Mouse (Mus musculus) heart, embryonic 12.5 days (tissue): Measurements from ENCODE around the gene Pank4. TPM values are rescaled to one million over a fixed set of nuclear protein-coding genes. Genes with fewer than 3 reads are reported as not detected.
A peak's percentile ranks its signal among the peaks of the same experiment; 100 is the strongest.

Source experiments
- ATAC-seq: fragments of 200-750 bp; cut with Nextera tagmentation; 2 replicates; pipeline ENCODE4 v1.8.0; 2017; ENCODE audit warnings: moderate TSS enrichment, moderate library complexity; ENCODE audit not compliant: insufficient number of reproducible peaks, low FRiP score
- H3K27ac ChIP-seq: fragments of 300-500 bp; sonication (generic); 2 replicates; pipeline ENCODE4 v1.5.1; 2016; ENCODE audit warnings: mild to moderate bottlenecking, moderate library complexity; ENCODE audit not compliant: poor library complexity, severe bottlenecking
- H3K27me3 ChIP-seq: fragments of 300-500 bp; sonication (generic); replicated peaks from 2 replicates; pipeline ENCODE4 v1.6.1; 2016; ENCODE audit warnings: mild to moderate bottlenecking, moderate library complexity
- H3K36me3 ChIP-seq: fragments of 300-500 bp; sonication (generic); 2 replicates; pipeline ENCODE4 v1.6.1; 2016; ENCODE audit warnings: mild to moderate bottlenecking, moderate library complexity
- H3K4me1 ChIP-seq: fragments of 300-500 bp; sonication (generic); replicated peaks from 2 replicates; pipeline ENCODE4 v1.6.1; 2016; ENCODE audit warnings: mild to moderate bottlenecking
- H3K4me2 ChIP-seq: fragments of 300-500 bp; sonication (generic); 2 replicates; pipeline ENCODE4 v1.6.1; 2016; ENCODE audit warnings: mild to moderate bottlenecking, moderate library complexity
- H3K4me3 ChIP-seq: fragments of 300-500 bp; sonication (generic); 2 replicates; pipeline ENCODE4 v1.5.1; 2016; ENCODE audit warnings: mild to moderate bottlenecking
- H3K9ac ChIP-seq: fragments of 300-500 bp; sonication (generic); 2 replicates; pipeline ENCODE4 v1.6.1; 2016; ENCODE audit warnings: mild to moderate bottlenecking, moderate library complexity
- H3K9me3 ChIP-seq: fragments of 300-500 bp; sonication (generic); replicated peaks from 2 replicates; pipeline ENCODE4 v1.6.1; 2016; ENCODE audit warnings: mild to moderate bottlenecking, moderate library complexity
- WGBS: fragments of 180-500 bp; shearing (Covaris S2); methylation state at CpG from one replicate; pipeline ENCODE4 v1.1.7; 2016; 5-methylcytosine and 5-hydroxymethylcytosine counted together
- polyA plus RNA-seq: library from polyadenylated mRNA; unstranded; fragments of >200 nt; fragmentation: Nextera tagmentation; extraction: Ambion mirVana; gene quantifications from 2 replicates; pipeline ENCODE4 v1.2.1, GENCODE M21; 2016

The Pank4 gene
- polyA plus RNA-seq, 1 experiment from 2014 or later = 45.7 TPM

DNA sequence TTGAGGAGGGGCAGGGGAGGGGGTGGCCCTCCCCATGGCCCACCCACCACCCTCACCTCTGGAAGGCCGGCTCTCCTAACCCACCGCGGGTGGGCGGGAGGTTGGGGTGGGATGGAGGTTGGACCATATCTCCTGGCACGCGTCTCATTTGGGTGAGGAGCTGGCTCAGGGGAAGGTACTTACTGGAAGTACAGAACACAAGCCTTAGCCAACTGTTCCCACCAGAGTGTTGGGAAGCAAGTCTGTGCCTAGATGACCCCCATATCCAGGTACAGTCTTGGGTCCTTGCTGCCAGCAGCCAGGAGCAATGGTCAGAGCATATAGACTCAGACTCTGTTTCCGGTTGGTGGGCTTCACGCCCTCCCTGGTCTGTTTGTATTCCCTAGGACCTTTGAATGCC is 5.3 kb upstream of the Pank4 start:
- no peak overlapping the region for H3K27ac ChIP-seq
- H3K4me2 ChIP-seq = peak overlapping the region; percentile 52
- no peak for ATAC-seq
- WGBS = 11% methylated on average over 8 of the region's 8 CpGs
- no peaks in the 10 kb centered on the region for H3K9me3 ChIP-seq
- H3K4me3 ChIP-seq = no peak overlapping the region
- peaks cover 37% of the 10 kb centered on the region for H3K4me1 ChIP-seq
- peaks cover 96% of the 10 kb centered on the region for H3K27me3 ChIP-seq
- no peaks in the 10 kb centered on the region for H3K36me3 ChIP-seq
- H3K9ac ChIP-seq = no peak overlapping the region

DNA sequence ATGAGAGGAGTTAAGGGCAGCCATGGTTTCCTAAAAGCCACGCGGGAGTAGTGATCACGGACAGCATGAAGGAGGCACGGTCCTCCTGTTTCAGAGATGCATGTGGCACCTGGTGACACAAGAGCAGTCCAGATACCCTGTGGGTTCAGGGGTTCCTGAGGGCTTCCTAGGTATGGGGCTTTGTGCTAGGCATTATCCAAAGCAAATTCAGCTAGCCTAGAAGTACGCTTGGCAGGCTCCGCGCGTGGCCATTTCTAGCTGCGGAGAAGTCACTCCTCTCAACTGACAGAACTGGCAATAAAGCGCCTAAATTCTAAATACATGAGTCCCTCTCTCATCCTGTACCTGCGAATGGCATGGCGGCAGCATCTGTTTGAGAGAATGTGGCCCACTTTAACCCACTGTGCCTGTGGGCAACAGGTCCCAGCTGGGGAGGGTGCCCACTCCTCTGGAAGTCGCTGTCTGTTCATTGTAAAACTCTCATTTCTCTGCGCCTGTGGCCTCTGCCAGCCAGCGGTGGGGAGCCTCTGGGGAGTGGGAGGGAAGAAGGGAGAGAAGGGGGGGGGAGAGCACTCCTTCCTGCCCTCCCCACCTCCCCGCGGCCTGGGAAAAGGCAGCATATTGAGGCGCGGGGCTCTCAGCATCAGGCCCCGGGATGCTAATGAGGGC is 3.8 kb upstream of the Pank4 start:
- Histone ChIP-seq H3K27me3 (peaks cover 81% of the 10 kb centered on the region), H3K4me1 (peaks cover 42% of the 10 kb centered on the region), H3K9ac (peak overlapping the region; percentile 58), H3K27ac (no peak overlapping the region), H3K9me3 (no peaks in the 10 kb centered on the region), H3K4me2 (peak overlapping the region; percentile 72), H3K36me3 (no peaks in the 10 kb centered on the region), H3K4me3 (peak overlapping the region; percentile 48)
- ATAC-seq = no peak
- 21% methylated on average over 20 of the region's 20 CpGs for WGBS

DNA sequence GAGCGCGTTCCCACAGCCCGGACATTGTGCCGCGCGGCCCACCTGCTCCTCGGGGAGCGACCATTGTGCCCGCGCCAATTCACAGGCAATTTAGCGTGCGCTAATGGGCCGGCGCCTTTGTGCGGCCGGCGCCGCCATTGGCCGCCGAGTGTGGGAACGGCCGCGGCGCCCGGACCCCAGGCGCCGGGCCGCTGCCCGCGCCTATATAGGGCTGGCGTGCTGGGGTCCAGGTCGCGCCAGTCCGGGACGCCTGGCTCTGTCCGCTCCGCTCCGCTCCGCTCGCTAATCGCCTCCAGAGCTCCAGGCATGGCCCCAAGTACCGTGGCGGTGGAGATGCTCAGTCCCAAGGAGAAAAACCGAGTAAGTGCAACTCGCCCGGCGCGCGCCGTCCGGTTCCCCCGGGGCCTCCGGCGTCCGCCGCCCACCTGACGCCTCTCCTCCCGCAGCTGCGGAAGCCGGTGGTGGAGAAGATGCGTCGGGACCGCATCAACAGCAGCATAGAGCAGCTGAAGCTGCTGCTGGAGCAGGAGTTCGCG is 3.2 kb upstream of the Pank4 start, which contains the start of gene Hes5:
Gene Hes5 (plus strand): TSS at position 234 of the 536 bp plus-strand sequence.
- no peak for ATAC-seq
- Histone ChIP-seq H3K36me3 (no peaks in the 10 kb centered on the region), H3K4me1 (peaks cover 48% of the 10 kb centered on the region), H3K27me3 (peaks cover 75% of the 10 kb centered on the region), H3K4me3 (peak within 1 kb of the TSS; percentile 48), H3K27ac (no peak within 1 kb of the TSS), H3K9me3 (no peaks in the 10 kb centered on the region), H3K4me2 (peak within 1 kb of the TSS; percentile 72), H3K9ac (peak within 1 kb of the TSS; percentile 58)
- under 1% methylated on average over 61 of the region's 65 CpGs for WGBS

DNA sequence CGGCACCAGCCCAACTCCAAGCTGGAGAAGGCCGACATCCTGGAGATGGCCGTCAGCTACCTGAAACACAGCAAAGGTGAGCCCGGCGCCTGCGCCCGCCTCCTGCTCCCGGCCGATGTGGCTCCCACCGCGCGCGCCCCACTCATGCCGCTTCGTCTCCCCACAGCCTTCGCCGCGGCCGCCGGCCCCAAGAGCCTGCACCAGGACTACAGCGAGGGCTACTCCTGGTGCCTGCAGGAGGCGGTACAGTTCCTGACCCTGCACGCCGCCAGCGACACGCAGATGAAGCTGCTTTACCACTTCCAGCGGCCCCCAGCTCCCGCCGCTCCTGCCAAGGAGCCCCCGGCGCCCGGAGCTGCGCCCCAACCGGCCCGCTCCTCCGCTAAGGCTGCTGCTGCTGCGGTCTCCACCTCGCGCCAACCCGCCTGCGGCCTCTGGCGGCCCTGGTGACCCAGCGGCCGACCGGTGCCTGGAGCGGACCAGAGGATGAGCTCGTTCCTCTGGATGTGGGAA is 2.6 kb upstream of the Pank4 start:
- under 1% methylated on average over 47 of the region's 47 CpGs for WGBS
- Histone ChIP-seq H3K9ac (peak overlapping the region; percentile 58), H3K27me3 (peaks cover 70% of the 10 kb centered on the region), H3K4me3 (peak overlapping the region; percentile 48), H3K36me3 (peaks cover 4% of the 10 kb centered on the region; the same call in 1 of the 2 replicates), H3K9me3 (no peaks in the 10 kb centered on the region), H3K4me1 (peaks cover 53% of the 10 kb centered on the region), H3K4me2 (peak overlapping the region; percentile 72), H3K27ac (no peak overlapping the region)
- no peak for ATAC-seq

DNA sequence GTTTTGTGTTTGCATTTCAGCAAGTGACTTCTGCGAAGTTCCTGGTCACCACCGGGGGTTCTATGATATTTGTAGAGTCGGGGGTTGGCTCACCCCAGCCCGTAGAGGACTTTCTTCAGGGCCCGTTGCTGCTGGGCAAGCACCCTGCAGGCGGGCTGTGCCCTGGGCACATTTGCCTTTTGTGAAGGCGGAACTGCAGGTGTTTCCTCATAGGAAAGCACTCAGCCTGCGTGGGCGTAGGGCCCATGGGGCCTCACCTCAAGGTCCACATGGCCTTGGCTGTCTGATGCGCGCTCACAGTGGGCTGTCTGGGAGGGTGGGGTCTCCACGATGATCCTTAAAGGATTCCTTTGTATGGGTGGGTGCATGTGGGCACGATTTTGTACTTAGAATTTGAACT is 2.0 kb upstream of the Pank4 start:
- ATAC-seq = no peak
- H3K36me3 ChIP-seq = peaks cover 5% of the 10 kb centered on the region; the same call in 1 of the 2 replicates
- H3K27ac ChIP-seq = no peak overlapping the region
- WGBS = 26% methylated on average over 13 of the region's 13 CpGs
- peaks cover 65% of the 10 kb centered on the region for H3K27me3 ChIP-seq
- H3K4me2 ChIP-seq = peak overlapping the region; percentile 72; the same call in 1 of the 2 replicates
- no peaks in the 10 kb centered on the region for H3K9me3 ChIP-seq
- H3K9ac ChIP-seq = no peak overlapping the region
- peaks cover 59% of the 10 kb centered on the region for H3K4me1 ChIP-seq
- no peak overlapping the region for H3K4me3 ChIP-seq

DNA sequence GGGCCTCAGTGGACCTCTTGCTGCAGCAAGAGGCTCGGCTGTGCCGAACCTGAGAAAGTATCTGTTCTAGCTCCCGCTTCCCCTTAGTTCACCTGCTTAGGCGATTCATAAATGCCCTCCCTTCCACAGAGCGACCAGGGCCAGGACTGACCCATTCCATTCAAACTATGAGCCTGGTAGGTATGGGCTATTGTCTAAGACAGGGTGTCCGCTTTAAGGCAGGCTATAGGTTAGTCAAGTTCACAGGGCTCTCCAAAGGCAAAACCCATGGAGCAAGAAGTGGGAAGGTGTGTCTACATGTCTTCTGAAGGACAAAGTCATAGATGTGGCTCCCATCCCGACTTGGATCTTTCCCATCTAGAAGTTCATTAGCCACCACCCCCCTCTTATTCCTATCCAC is 1.2 kb upstream of the Pank4 start:
- Histone ChIP-seq H3K9ac (no peak overlapping the region), H3K4me3 (no peak overlapping the region), H3K4me1 (peaks cover 63% of the 10 kb centered on the region), H3K36me3 (peaks cover 5% of the 10 kb centered on the region; the same call in 1 of the 2 replicates), H3K9me3 (no peaks in the 10 kb centered on the region), H3K27ac (no peak overlapping the region), H3K4me2 (no peak overlapping the region), H3K27me3 (peaks cover 57% of the 10 kb centered on the region)
- no peak for ATAC-seq
- WGBS = 70% methylated on average over 7 of the region's 7 CpGs

DNA sequence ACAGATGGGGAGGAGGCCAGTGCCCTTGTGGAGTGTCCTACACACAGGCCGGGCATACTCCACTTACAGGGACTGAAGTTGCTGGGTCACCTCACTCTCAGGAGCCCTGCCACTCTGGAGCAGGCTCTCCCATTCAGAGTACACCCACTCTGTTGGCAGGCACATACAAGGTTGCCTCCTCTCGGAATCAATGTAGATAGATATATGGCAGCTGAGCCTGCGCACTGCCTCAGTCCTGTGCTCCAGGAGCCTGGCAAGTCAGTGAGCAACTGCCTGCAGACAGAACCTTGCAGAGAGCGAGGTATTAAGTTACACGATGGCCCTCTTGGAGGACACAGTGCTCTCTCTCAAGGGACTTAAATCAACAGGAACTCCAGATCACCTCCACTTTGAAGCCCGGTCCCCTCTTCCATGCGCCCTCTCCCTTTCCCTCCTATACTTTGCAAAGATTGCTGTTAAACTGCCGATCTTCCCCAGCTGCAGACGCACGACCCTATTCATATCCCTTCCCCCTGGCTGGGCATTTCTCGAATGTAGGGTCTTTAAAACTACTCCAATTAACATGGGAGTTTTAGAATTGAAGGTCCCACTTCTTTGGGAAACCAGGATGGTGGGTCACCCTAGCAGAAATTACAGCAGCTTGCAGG is 610 bp upstream of the Pank4 start:
- 30% methylated on average over 11 of the region's 11 CpGs for WGBS
- ATAC-seq = no peak
- no peaks in the 10 kb centered on the region for H3K9me3 ChIP-seq
- H3K4me1 ChIP-seq = peaks cover 64% of the 10 kb centered on the region
- peaks cover 52% of the 10 kb centered on the region for H3K27me3 ChIP-seq
- peaks cover 5% of the 10 kb centered on the region; the same call in 1 of the 2 replicates for H3K36me3 ChIP-seq
- no peak overlapping the region; the same call in 1 of the 2 replicates for H3K9ac ChIP-seq
- peak overlapping the region; percentile 56 for H3K4me2 ChIP-seq
- peak overlapping the region; percentile 91 for H3K4me3 ChIP-seq
- H3K27ac ChIP-seq = no peak overlapping the region

DNA sequence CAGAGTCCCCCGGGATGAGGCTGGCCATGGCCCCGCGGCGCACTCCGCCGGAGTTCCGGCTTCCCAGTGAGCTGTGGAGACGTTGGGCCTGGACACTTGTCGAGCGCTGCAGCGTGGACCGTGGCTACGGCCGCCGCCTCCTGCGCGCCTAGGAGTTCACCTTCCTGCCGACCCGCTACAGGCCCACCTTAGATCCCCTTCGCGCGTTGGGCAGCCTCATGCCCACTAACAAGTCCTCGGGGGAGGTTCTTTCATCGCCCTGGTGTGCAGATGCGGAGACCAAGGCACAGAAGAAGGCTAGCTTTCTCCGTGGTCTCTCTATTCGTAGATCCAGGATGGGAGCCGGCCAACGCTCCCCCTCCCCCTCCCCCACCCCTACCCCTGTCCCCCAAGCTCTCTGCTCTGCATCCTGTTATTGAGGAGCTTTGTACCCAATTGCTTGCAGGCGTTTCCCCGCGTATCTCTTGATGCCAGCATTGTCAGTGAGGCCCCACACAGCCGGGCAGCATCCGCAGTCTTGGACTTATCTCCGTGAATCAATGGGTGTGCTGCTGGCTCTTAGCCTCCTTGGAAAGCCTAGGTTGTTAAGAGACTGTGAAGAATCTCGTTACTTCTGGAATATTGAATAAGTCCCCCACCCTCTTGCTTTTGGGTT is 785 bp downstream of the Pank4 start:
- Histone ChIP-seq H3K27me3 (peaks cover 38% of the 10 kb centered on the region), H3K9ac (peak overlapping the region; percentile 92), H3K4me1 (peaks cover 64% of the 10 kb centered on the region), H3K4me3 (peak overlapping the region; percentile 91), H3K9me3 (no peaks in the 10 kb centered on the region), H3K36me3 (peaks cover 14% of the 10 kb centered on the region), H3K4me2 (peak overlapping the region; percentile 81), H3K27ac (peak overlapping the region; percentile 84)
- WGBS = under 1% methylated on average over 36 of the region's 36 CpGs
- no peak; the same call in 1 of the 2 replicates for ATAC-seq

DNA sequence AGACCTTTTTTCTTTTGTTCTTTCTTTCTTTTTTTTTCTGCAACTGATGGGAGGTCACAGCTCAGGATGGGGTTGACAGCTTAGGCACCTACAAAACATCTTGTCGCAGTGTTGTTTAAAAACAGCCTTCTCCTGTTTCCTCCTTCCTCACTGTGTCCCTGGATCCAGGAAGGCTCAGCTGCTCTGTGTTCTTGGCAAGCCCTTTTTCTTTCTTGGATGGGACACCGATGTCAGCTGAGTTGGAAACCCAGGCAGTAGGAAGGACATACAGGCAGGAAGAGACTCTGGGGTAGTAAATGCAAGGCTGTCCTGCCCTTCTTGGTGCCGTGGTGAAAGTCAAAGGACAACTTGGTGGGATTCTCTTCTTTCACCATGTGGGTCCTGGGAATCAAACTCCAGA is 1.9 kb downstream of the Pank4 start:
- peak overlapping the region; percentile 56; the same call in 1 of the 2 replicates for H3K9ac ChIP-seq
- no peak for ATAC-seq
- H3K27me3 ChIP-seq = peaks cover 27% of the 10 kb centered on the region
- H3K36me3 ChIP-seq = peaks cover 26% of the 10 kb centered on the region
- no peaks in the 10 kb centered on the region for H3K9me3 ChIP-seq
- no peak overlapping the region for H3K4me3 ChIP-seq
- WGBS = 82% methylated on average over 3 of the region's 3 CpGs
- peaks cover 52% of the 10 kb centered on the region for H3K4me1 ChIP-seq
- peak overlapping the region; percentile 81; the same call in 1 of the 2 replicates for H3K4me2 ChIP-seq
- peak overlapping the region; percentile 56; the same call in 1 of the 2 replicates for H3K27ac ChIP-seq

DNA sequence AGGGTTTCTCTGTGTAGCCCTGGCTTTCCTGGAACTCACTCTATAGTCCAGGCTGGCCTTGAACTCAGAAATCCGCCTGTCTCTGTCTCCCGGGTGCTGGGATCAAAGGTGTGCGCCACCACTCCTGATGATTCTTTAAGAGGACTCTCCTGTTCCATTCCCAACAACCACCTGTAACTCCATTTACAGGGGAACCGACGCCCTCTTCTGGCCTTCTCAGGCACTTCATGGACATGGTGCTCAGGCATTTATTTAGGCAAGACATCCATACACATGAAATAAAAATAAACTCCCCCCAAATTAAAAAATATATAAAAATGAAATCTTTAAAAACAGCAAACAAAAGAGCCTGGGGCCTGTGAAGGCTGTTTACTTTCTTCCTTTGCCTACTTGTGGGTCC is 3.2 kb downstream of the Pank4 start:
- H3K4me3 ChIP-seq = no peak overlapping the region
- no peak overlapping the region for H3K9ac ChIP-seq
- 67% methylated on average over 5 of the region's 5 CpGs for WGBS
- no peaks in the 10 kb centered on the region for H3K9me3 ChIP-seq
- no peak overlapping the region for H3K4me2 ChIP-seq
- H3K27ac ChIP-seq = no peak overlapping the region
- peaks cover 39% of the 10 kb centered on the region for H3K36me3 ChIP-seq
- no peak for ATAC-seq
- H3K27me3 ChIP-seq = peaks cover 13% of the 10 kb centered on the region
- H3K4me1 ChIP-seq = peaks cover 44% of the 10 kb centered on the region

DNA sequence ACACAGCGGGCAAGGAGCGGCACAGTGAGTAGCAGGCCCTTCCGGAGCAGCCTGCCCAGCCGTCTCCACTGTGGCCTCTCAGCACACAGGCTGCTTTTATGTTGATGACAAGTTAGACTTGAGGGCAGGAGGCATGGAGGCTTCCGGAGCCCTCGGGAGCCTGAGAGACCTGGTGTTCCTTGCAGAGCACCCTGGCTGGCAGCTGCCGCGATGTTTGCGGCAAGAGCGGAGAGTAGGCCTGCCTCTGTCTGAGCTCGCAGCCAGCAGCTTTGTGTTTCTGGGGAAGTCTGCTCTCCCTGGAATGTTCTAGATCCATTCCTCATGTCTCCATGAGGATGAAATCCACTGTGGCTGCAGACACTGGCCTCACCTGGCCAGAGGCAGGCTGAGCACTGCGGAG is 8.6 kb downstream of the Pank4 start:
- 96% methylated on average over 12 of the region's 12 CpGs for WGBS
- no peak for ATAC-seq

More for the DNA sequence above, 8.6 kb downstream of the Pank4 start:
- no peak overlapping the region for H3K9ac ChIP-seq
- H3K4me3 ChIP-seq = no peak overlapping the region
- H3K27me3 ChIP-seq = no peaks in the 10 kb centered on the region
- peaks cover 88% of the 10 kb centered on the region for H3K36me3 ChIP-seq
- no peaks in the 10 kb centered on the region for H3K9me3 ChIP-seq
- H3K4me1 ChIP-seq = peaks cover 10% of the 10 kb centered on the region
- no peak overlapping the region for H3K4me2 ChIP-seq
- H3K27ac ChIP-seq = no peak overlapping the region
